Mouse (Mus musculus) limb, embryonic 11.5 days (tissue): ENCODE data around the gene 4933415A04Rik. TPM values are rescaled to one million over a fixed set of nuclear protein-coding genes. Genes with fewer than 3 reads are reported as not detected.

Experiments
- ATAC-seq: fragments of 200-750 bp; cut with Nextera tagmentation; 2 replicates; pipeline ENCODE4 v1.8.0; 2017; ENCODE audit warnings: low read depth; ENCODE audit not compliant: insufficient number of reproducible peaks, low FRiP score, low TSS enrichment
- DNase-seq: peaks from one replicate; pipeline ENCODE4 v3.0.0-alpha.2; 2015; ENCODE audit warnings: low spot score
- H3K27ac ChIP-seq: fragments of 300-500 bp; sonication (generic); replicated peaks from 2 replicates; pipeline ENCODE4 v1.5.1; 2014; ENCODE audit warnings: low read depth, mild to moderate bottlenecking, low read length
- H3K27me3 ChIP-seq: fragments of 300-500 bp; sonication (generic); 2 replicates; pipeline ENCODE4 v1.6.1; 2014; ENCODE audit warnings: mild to moderate bottlenecking, low read length, mixed read lengths; ENCODE audit not compliant: control insufficient read depth, insufficient read depth
- H3K36me3 ChIP-seq: fragments of 300-500 bp; sonication (generic); 2 replicates; pipeline ENCODE4 v1.6.1; 2014; ENCODE audit warnings: mild to moderate bottlenecking, low read length, moderate library complexity, mixed read lengths; ENCODE audit not compliant: control insufficient read depth, insufficient read depth
- H3K4me1 ChIP-seq: fragments of 300-500 bp; sonication (generic); 2 replicates; pipeline ENCODE4 v1.6.1; 2014; ENCODE audit warnings: low read length, mixed read lengths; ENCODE audit not compliant: control insufficient read depth, insufficient read depth
- H3K4me2 ChIP-seq: fragments of 300-500 bp; sonication (generic); 2 replicates; pipeline ENCODE4 v1.6.1; 2014; ENCODE audit warnings: low read depth, mild to moderate bottlenecking, moderate library complexity; ENCODE audit not compliant: severe bottlenecking
- H3K4me3 ChIP-seq: fragments of 300-500 bp; sonication (generic); 2 replicates; pipeline ENCODE4 v1.5.1; 2014; ENCODE audit warnings: low read depth, low read length
- H3K9ac ChIP-seq: fragments of 300-500 bp; sonication (generic); 2 replicates; pipeline ENCODE4 v1.6.1; 2014; ENCODE audit warnings: mild to moderate bottlenecking, low read length
- H3K9me3 ChIP-seq: fragments of 300-500 bp; sonication (generic); 2 replicates; pipeline ENCODE4 v1.6.1; 2016; ENCODE audit warnings: low read length; ENCODE audit not compliant: control insufficient read depth
- WGBS: fragments of 180-500 bp; shearing (Covaris S2); extraction: QIAGEN DNeasy Blood & Tissue Kit; methylation state at CpG from one replicate; pipeline ENCODE4 v1.1.7; 2014; 5-methylcytosine and 5-hydroxymethylcytosine counted together
- polyA plus RNA-seq: library from polyadenylated mRNA; unstranded; fragments of >200 nt; fragmentation: Nextera tagmentation; extraction: Ambion mirVana; gene quantifications from 2 replicates; pipeline ENCODE4 v1.2.1, GENCODE M21; 2014

The 4933415A04Rik gene
- polyA plus RNA-seq, 1 experiment from 2014 or later = 7.7 TPM

DNA sequence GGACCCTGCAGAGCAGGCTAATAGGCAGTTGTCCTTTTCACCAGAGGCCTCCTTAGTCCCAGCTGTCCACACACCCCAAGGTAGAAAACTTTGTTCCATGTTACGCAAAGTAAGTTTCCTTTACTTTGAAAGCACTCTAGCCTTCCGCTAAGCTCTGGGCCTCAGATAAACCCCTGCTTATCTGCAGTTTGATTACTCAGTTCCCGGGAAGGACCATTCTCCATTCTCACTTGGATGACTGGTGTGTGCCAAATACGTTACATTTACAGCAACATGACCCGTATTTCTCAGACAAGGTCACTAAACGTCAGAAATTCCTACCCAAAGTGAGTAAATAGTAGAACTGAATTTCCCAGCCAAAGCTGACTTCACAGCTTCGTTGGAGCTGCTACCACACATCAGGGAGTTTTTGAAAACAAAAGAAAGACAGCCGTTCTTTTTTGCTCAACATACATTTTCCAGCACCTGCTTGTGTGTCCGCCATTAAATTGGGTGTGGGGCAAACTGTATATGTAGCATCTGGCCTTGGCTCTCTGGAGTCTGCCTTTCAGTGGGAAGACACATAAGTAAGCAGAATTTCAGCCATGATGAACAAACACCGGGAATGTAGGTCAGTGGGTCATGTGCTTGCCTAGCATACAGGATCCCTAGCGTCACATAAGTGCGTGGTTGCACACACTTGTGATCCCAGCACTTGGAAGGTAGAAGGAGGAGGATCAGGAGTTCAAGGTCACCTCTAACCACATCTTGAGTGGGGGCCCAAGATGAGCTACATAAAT is 38.0 kb upstream of the 4933415A04Rik start:
- Histone ChIP-seq H3K4me1 (peaks cover 14% of the 10 kb centered on the region), H3K36me3 (no peaks in the 10 kb centered on the region), H3K4me3 (no peak overlapping the region), H3K27me3 (no peaks in the 10 kb centered on the region), H3K9me3 (no peaks in the 10 kb centered on the region), H3K27ac (peak overlapping the region; percentile 63), H3K4me2 (no peak overlapping the region), H3K9ac (no peak overlapping the region; the same call in 1 of the 2 replicates)
- DNase-seq = no peak
- WGBS = 73% methylated on average over 12 of the region's 12 CpGs
- ATAC-seq = no peak

DNA sequence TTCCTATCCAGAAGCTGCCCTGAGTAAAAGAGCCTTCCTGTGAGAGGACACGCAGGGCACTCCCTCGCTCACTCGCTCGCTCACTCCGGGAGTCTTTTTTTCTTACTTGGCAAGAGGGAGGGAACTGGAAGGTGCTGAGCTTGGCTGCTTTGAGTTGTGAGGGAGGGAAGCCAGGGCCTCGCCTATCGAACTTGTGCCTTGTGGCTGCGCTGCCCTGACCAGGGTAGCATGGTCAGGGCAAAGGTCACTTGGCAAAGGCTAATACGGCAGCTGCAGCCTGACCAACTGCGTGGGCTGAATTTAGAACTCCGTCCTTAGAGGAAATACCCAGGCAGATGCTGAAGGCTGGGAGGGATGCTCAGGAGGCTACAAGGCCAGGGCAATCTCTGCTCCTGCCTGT is 37.1 kb upstream of the 4933415A04Rik start:
- WGBS = 55% methylated on average over 11 of the region's 11 CpGs
- H3K27me3 ChIP-seq = no peaks in the 10 kb centered on the region
- ATAC-seq (no peak), DNase-seq (no peak)
- no peak overlapping the region for H3K4me2 ChIP-seq
- H3K27ac ChIP-seq = no peak overlapping the region
- H3K9ac ChIP-seq = 0 out of 2 replicates have a peak overlapping the region, but pooled peaks have one; percentile 27
- H3K4me3 ChIP-seq = no peak overlapping the region
- 0 out of 2 replicates have a peak, but pooled peaks cover 2% of the 10 kb centered on the region for H3K36me3 ChIP-seq
- H3K4me1 ChIP-seq = peaks cover 14% of the 10 kb centered on the region
- H3K9me3 ChIP-seq = no peaks in the 10 kb centered on the region

DNA sequence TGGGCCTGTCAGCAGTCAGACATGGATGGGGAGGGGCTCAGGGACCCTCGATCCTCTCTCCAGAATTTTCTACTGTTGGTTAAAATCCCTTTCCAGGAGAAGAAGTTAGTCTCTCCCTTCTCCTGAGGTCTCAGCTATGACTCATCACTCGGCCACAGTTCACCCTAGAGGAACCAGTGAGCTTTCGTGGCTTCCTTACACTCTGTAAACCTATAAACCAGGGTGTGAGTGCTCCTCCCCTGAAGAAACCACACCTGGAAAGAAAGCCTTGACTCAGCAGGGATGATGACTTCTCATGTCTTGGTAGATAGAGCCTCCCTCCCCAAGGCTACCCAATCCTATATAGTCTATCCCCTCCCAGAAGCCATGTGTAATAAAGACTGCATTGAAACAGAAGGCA is 35.1 kb upstream of the 4933415A04Rik start:
- WGBS = 85% methylated on average over 3 of the region's 3 CpGs
- Histone ChIP-seq H3K4me1 (peaks cover 14% of the 10 kb centered on the region), H3K9ac (no peak overlapping the region)

DNA sequence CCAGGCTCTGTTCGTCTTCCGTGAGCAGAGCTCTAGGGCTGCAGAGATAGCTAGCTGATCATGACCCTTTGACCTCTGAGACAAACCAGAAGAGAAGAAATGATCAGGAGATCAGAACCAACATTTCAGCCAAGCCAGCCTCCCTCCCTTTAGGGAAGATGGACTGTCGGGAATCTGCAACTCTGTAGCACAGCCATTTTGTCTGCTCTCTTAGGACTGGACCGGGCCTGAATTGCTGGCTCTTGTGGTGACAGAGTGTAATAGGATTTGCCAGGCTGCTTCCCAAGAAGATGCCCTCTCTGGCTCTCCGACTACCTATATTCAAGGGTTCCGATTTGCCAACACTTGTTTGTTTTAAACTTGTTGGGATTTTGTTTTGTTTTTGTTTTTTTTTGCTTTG is 34.2 kb upstream of the 4933415A04Rik start:
- H3K4me3 ChIP-seq = no peak overlapping the region
- H3K4me2 ChIP-seq = no peak overlapping the region
- H3K27ac ChIP-seq = no peak overlapping the region
- ATAC-seq (no peak), DNase-seq (no peak)
- no peaks in the 10 kb centered on the region for H3K27me3 ChIP-seq
- peaks cover 5% of the 10 kb centered on the region; the same call in 1 of the 2 replicates for H3K36me3 ChIP-seq
- 78% methylated on average over 6 of the region's 6 CpGs for WGBS
- no peak overlapping the region for H3K9ac ChIP-seq
- no peaks in the 10 kb centered on the region for H3K9me3 ChIP-seq
- peaks cover 14% of the 10 kb centered on the region for H3K4me1 ChIP-seq

More for the DNA sequence above, 35.1 kb upstream of the 4933415A04Rik start:
- no peak for ATAC-seq
- no peaks in the 10 kb centered on the region for H3K27me3 ChIP-seq
- no peak overlapping the region for H3K4me2 ChIP-seq
- H3K36me3 ChIP-seq = 0 out of 2 replicates have a peak, but pooled peaks cover 2% of the 10 kb centered on the region
- no peak overlapping the region for H3K4me3 ChIP-seq
- no peaks in the 10 kb centered on the region for H3K9me3 ChIP-seq
- no peak overlapping the region for H3K27ac ChIP-seq
- DNase-seq = no peak

DNA sequence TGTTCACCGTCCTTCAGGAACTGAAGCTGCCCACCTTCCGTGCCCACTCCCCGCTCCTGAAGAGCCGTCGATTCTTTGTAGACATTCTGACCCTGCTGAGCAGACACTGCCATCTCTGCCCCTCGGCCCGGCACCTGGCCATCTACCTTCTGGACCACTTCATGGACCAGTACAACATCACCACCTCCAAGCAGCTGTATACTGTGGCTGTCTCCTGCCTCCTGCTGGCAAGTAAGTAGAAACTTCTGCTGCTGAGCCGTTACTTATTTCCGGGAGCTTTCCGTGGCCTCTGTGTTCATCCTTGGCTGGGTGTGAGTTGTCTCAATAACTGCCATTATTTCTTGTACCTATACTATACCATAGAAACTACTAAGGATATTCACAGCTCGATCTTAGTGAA is 30.3 kb upstream of the 4933415A04Rik start:
- no peak for ATAC-seq

DNA sequence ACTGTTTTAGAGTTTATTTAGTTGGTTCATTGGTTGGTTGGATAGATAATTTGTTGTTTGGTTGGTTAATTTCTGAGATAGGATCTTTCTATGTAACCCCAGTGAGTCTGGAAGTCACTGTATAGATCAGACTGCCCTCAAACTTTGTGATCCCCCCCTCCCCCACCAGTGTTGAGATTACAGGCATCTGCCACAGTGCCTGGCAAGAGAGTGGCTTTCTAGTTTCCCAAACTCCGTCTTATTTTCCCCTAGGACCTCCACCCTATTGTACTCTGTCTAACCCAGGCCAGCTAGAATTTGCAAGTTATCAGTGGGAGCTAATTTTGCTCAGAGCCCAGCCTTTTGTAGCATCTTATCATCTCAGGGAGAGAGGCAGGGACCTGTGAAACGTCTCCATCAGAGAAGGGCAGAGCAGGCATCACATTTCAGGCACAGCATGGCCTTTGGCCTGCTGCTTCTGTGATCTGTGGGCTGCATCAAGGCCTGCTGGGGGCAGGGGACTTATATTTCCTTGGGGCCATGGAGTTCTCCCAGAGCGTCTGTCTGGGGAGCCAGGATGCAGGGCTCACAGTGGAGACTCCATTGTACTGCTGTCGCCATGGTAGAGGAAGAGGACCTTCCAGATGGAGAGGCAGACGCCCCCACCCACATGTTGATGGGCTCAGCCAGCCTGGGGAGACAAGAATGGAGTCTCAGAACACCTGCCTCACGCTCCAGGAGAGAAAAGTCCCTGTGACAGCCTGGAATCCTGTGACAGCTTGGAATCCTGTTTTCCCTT is 27.1 kb upstream of the 4933415A04Rik start:
- Histone ChIP-seq H3K4me3 (no peak overlapping the region), H3K36me3 (peaks cover 6% of the 10 kb centered on the region; the same call in 1 of the 2 replicates), H3K27me3 (no peaks in the 10 kb centered on the region), H3K9ac (no peak overlapping the region), H3K4me1 (no peaks in the 10 kb centered on the region), H3K9me3 (no peaks in the 10 kb centered on the region), H3K4me2 (no peak overlapping the region), H3K27ac (no peak overlapping the region)
- no peak for DNase-seq
- ATAC-seq = no peak
- WGBS = 8% methylated on average over 5 of the region's 6 CpGs

More for the DNA sequence above, 30.3 kb upstream of the 4933415A04Rik start:
- peaks cover 8% of the 10 kb centered on the region; the same call in 1 of the 2 replicates for H3K36me3 ChIP-seq
- WGBS = 90% methylated on average over 11 of the region's 11 CpGs
- H3K4me3 ChIP-seq = no peak overlapping the region
- H3K9me3 ChIP-seq = no peaks in the 10 kb centered on the region
- H3K27ac ChIP-seq = no peak overlapping the region
- peaks cover 5% of the 10 kb centered on the region; the same call in 1 of the 2 replicates for H3K4me1 ChIP-seq
- no peak for DNase-seq
- no peak overlapping the region for H3K9ac ChIP-seq
- H3K27me3 ChIP-seq = no peaks in the 10 kb centered on the region
- H3K4me2 ChIP-seq = no peak overlapping the region

DNA sequence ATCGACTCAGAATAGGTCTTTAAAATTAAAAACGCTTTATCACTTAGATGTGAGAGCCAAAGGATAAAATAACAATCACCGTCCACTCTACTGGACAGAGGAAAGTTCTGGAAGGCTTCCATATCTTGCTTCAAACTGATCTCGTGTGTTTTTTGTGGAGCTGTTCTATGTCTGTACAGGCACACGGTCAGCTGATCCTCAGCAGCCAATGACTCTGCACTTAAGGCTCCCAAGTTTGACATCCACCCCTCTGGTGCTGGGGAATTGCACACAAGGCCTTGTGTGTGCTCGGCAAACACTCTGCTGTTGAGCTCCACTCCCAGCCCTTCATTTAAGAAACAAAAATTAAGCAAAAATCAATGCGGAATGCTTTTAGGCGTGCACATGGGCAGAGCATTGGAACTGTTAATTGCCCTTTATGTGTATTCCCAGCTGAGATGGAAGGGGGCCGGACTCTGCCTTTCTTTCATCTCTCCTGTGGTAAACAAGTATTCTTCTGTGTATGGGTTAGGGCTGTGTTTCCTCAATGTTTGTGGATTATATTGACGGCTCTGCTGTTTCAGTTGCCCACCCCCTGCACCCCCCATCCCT is 23.1 kb upstream of the 4933415A04Rik start:
- Histone ChIP-seq H3K4me2 (no peak overlapping the region), H3K9me3 (no peaks in the 10 kb centered on the region), H3K9ac (no peak overlapping the region), H3K27me3 (no peaks in the 10 kb centered on the region), H3K4me3 (no peak overlapping the region), H3K4me1 (peaks cover 7% of the 10 kb centered on the region), H3K36me3 (no peaks in the 10 kb centered on the region), H3K27ac (no peak overlapping the region)
- WGBS = 72% methylated on average over 10 of the region's 10 CpGs
- DNase-seq = no peak
- ATAC-seq = no peak

DNA sequence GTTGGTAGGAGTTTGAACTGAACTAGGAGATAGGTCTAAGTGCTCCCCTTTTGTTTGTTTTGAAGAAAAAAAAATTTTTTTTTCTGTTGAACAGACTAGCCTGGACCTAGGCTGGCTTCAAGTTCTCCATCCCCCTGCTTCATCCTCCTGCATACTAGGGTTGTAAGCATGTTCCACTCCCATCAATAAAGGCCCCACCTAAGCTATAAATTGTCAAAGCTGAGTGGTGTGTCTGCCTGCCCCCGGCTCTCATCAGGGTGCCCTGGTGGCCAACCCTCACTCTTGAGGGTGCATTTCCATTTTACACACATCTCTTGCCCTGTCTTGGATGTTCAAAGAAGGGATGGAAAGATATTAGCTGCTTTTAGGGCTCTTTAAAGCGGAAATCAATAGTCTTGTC is 21.4 kb upstream of the 4933415A04Rik start:
- Histone ChIP-seq H3K27me3 (no peaks in the 10 kb centered on the region), H3K9ac (no peak overlapping the region), H3K9me3 (no peaks in the 10 kb centered on the region), H3K4me2 (no peak overlapping the region), H3K36me3 (no peaks in the 10 kb centered on the region), H3K4me1 (peaks cover 7% of the 10 kb centered on the region), H3K4me3 (no peak overlapping the region), H3K27ac (no peak overlapping the region)
- DNase-seq (no peak), ATAC-seq (no peak)
- WGBS = 8% methylated on average over 2 of the region's 2 CpGs
